Mouse (Mus musculus) cortical plate, adult 2 months (tissue): ENCODE data around the gene Gm5475. TPM values are rescaled to one million over a fixed set of nuclear protein-coding genes. Genes with fewer than 3 reads are reported as not detected.

Experiments
- H3K27ac ChIP-seq: fragments of 200-500 bp; 2 replicates; pipeline ENCODE4 v1.5.1; 2012; ENCODE audit warnings: low read length, control low read depth, inconsistent platforms; ENCODE audit not compliant: insufficient read depth
- H3K4me1 ChIP-seq: fragments of 200-500 bp; 2 replicates; pipeline ENCODE4 v1.6.1; 2011; ENCODE audit warnings: low read length; ENCODE audit not compliant: control insufficient read depth, insufficient read depth
- H3K4me3 ChIP-seq: fragments of 200-500 bp; 2 replicates; pipeline ENCODE4 v1.5.1; 2011; ENCODE audit warnings: mild to moderate bottlenecking, low read length, control low read depth; ENCODE audit not compliant: insufficient read depth
- CTCF ChIP-seq: fragments of 200-500 bp; IDR thresholded peaks from 2 replicates; pipeline ENCODE4 v1.5.1; 2011; ENCODE audit warnings: mild to moderate bottlenecking, control low read depth, low read length; ENCODE audit not compliant: insufficient read depth; ENCODE audit errors: extremely low read depth
- POLR2A ChIP-seq: fragments of 200-500 bp; IDR thresholded peaks from 2 replicates; pipeline ENCODE4 v1.6.1; 2011; ENCODE audit warnings: mild to moderate bottlenecking, low read length, control low read depth; ENCODE audit not compliant: insufficient read depth; ENCODE audit errors: extremely low read depth
- polyA plus RNA-seq: library from polyadenylated mRNA; depleted of rRNA; stranded (reverse); fragments of >200 nt; gene quantifications from 2 replicates; pipeline ENCODE4 v1.2.3, GENCODE M21; 2012

Gm5475 gene
- polyA plus RNA-seq, 1 experiment: 0.04 TPM

DNA sequence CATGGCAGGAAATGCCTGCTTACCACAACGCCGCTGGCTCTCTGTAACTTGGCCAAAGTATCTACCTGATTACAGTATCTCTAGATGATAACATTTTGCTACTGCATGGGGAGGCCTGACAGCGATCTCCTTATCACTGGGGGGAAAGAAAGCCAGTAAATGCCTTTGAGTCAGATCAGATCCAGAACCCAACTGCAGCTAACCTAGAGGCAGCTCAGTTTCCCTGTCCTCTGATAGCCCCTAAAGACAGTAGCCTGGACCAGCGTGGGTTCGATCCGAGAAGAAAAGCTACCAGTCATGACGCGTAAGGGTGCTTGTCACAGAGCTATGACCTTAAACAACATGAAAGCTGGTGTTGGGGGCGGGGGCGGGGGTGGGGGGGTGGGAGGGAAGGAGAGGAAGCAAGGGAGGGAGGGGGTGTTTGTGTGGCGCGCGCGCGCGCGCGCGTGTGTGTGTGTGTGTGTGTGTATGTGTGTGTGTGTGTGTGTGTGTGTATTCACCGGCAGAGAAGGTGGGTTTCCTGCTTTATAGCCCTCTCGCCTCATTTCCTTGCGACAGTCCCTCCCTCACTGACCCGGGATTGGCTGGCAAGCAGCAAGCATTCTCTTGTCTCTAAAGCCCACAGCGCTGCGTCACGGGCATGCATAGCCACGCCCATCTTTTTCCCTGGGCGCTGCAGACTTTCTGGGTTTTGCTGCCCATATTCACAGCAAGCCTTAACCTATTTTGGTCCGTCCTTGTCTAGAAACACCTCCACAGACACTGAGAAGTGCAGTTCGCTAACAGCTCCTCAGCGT, 21.4 kb downstream of the Gm5475 start:
- H3K4me1 ChIP-seq: 0 out of 2 replicates have a peak, but pooled peaks cover 2% of the 10 kb centered on the region
- H3K4me3 ChIP-seq: peak overlapping the region; percentile 42
- TF ChIP-seq POLR2A (peak; percentile 73), CTCF (no peak)
- peak overlapping the region; percentile 69 for H3K27ac ChIP-seq

DNA sequence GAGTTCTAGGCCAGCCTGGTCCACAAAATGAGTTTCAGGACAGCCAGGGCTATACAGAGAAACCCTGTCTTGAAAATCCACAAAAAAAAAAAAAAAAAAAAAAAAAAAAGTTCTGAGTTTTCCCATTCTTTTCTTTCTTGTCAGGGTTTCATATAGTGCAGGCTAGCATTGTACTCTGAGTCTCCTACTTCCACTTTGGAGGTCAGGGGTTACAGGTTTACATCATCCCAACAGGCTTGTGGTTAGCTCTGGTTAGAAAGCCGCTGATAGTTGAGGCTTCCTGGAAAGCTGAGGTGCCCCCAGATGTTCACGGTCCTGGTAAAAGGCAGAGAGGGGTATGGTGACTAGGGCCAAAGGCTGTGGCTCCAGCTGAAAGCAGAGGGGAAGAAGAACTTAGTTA, 24.9 kb downstream of the Gm5475 start:
- Histone ChIP-seq H3K4me3 (no peak overlapping the region), H3K4me1 (0 out of 2 replicates have a peak, but pooled peaks cover 2% of the 10 kb centered on the region), H3K27ac (no peak overlapping the region)
- no peak for TF ChIP-seq POLR2A

DNA sequence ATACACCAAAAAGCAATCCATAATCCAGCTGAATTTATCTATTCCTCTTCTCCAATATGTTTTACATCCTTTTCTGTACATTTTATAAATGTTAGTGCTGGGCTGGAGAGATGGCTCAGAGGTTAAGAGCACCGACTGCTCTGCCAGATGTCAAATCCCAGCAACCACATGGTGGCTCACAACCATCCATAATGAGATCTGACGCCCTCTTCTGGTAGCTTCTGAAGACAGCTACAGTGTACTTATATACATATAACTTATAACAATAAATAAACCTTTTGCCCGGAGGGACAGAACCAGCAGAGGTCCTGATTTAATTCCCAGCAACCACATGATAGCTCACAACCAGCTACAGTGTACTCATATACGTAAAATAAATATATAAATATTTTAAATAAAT, 26.6 kb downstream of the Gm5475 start:
- H3K4me1 ChIP-seq: no peaks in the 10 kb centered on the region
- TF ChIP-seq CTCF (no peak), POLR2A (no peak)
- H3K27ac ChIP-seq: no peak overlapping the region
- H3K4me3 ChIP-seq: no peak overlapping the region

- Histone ChIP-seq H3K4me1 (no peaks in the 10 kb centered on the region), H3K4me3 (no peak overlapping the region), H3K27ac (no peak overlapping the region)
- no peak for TF ChIP-seq CTCF
- TF ChIP-seq POLR2A: no peak
Observed at GRCm38 (mm10) chr15:100449495-100449894, 27.5 kb downstream of the Gm5475 start.

DNA sequence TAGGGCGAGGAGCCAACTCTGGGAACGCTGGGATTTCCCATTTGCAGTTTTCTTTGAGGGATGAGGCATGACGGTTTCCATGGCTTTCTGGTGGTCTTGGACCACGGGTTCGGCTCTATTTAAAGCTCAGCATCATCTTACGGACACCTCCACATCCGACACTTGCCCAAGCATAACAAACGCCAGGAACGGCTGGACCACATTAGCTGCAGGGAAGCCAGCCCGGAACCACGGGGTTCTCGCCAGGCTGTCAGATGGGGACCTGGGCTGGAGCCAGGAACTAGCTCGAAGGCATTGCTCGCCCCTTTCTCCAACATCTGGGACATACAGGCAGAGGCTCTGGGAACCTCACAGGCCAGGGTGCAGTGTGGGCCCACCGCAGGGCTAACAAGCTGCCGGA, 29.3 kb downstream of the Gm5475 start:
- Histone ChIP-seq H3K4me1 (no peaks in the 10 kb centered on the region), H3K4me3 (0 out of 2 replicates have a peak overlapping the region, but pooled peaks have one; percentile 10), H3K27ac (no peak overlapping the region)
- no peak for TF ChIP-seq POLR2A
- no peak for TF ChIP-seq CTCF

DNA sequence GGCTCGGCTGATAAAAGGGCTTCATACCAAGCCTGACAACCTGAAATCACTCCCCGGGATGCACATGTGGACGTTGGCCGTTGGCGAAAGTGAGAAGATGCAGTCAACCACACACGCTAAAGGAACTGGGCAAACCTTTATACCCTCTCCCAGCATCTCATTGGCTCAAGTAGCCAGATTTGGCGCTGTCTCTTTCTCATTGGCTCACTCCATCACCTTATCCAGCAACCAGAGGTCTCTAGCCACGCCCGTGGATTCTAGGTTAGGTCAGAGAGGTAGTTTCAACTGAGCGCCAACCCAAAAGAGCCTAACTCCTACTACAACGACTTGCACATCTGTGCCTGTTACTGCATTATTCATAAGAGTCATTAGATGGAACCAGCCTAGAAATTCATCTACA, 30.5 kb downstream of the Gm5475 start:
- no peak overlapping the region for H3K4me3 ChIP-seq
- H3K4me1 ChIP-seq: no peaks in the 10 kb centered on the region
- no peak overlapping the region for H3K27ac ChIP-seq
- TF ChIP-seq CTCF (no peak), POLR2A (no peak)

DNA sequence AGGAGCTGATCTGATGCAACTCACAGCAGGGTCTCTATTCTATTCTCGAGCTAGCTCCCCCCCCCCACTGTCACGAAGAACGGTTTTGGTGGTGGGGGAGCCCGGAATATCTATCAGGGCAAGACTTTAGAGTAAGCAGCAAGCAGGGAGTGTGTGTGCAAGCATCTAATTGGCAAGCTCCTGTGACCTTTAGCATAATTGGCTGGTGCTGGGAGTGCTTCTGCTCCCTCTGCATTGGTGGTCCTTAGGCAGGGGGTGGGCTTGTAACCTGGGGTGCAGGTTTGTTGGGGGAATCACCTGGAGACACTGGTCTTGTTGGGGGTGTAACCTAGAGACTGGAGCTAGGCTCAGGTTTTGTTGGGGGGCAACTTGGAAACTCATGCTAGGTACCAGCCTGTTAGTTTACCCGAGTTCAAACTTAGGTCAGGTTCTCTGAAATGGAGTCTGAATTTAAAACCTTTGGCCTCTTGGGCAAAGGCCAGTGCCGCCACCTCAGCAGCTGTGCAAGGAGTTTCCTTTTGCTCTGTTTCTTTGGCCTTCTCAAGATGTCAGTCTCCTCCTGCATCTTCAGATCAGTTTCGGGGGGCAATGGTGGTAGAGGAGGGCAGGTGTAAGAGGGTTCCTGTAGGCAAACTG, 34.5 kb downstream of the Gm5475 start:
- H3K4me3 ChIP-seq: no peak overlapping the region
- TF ChIP-seq POLR2A (no peak), CTCF (no peak)

DNA sequence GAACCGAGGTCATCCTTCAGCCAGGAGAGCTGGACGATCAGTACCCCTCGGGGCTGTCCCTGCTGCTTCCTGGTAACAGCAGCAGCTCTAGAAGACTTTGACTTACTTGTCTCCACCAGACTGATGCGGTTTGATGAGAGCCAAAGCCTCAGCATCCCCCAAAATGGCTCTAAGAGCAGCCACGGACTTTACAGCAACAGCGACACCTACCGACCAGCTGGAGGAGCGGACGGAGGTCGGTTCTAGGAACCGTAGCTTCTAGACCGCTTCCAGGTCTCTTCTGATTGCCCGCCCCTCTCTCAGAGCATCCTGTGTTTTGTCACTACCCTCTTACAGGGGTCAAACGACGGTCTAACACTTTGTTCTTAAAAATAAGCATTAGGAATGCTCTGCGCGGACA, 35.4 kb downstream of the Gm5475 start:
- no peak overlapping the region for H3K27ac ChIP-seq
- no peaks in the 10 kb centered on the region for H3K4me1 ChIP-seq
- H3K4me3 ChIP-seq: no peak overlapping the region
- no peak for TF ChIP-seq POLR2A
- peak; percentile 95 for TF ChIP-seq CTCF

More for the DNA sequence above, 34.5 kb downstream of the Gm5475 start:
- Histone ChIP-seq H3K27ac (no peak overlapping the region), H3K4me1 (no peaks in the 10 kb centered on the region)

DNA sequence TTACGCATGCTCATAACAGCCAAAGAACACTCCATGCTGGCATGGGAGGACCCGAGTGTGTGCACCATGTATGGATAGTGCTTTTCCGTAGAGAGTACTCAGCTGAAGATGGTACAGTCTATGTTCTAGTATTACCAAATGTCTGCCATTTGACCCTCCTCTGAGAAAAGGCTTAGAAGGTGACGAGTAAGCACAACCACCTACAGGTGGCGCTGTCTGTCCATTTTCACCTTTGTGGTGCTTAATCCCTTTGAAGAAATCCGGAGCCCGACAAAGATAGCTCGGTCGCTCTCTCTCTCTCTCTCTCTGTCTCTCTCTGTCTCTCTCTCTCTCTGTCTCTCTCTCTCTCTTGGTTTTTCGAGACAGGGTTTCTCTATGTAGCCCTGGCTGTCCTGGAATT, 36.1 kb downstream of the Gm5475 start:
- Histone ChIP-seq H3K27ac (no peak overlapping the region), H3K4me3 (no peak overlapping the region), H3K4me1 (no peaks in the 10 kb centered on the region)
- no peak for TF ChIP-seq POLR2A
- peak; percentile 62 for TF ChIP-seq CTCF

DNA sequence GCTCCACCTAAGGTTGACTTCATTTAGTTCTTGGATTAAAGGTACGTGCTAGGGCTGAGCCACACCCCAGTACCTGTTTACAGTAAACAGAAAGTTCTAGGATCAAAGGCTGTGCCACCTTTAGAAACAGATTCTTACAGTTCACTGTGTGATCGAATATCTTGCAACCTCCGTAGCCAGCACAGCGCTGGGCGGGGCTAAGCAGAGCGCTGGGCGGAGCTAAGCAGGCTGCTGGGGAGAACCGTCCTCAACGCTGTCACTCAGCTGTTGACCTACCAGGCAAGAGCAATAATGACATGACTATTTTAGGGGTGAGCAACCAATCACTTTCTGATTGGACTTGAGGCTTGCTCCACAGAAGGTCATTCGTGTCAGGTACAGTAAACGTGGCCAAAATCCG, 39.0 kb downstream of the Gm5475 start:
- Histone ChIP-seq H3K27ac (no peak overlapping the region), H3K4me3 (no peak overlapping the region), H3K4me1 (no peaks in the 10 kb centered on the region)
- TF ChIP-seq POLR2A: no peak
- no peak for TF ChIP-seq CTCF
